In genomic region chr4:150038533-150038932, GRCm38 (mm10) we compare ENCODE assay signal across 27 mouse cellular contexts.
"Had no signal": no experiment of that assay in that cellular context is flagged by ENCODE, and none has a peak within 500 bp of the region (broad histone marks: within the 10 kb centered on the region; RNA-seq: fewer than 3 reads in every experiment).

No protein-coding gene starts in this region.

- H3K9me3 ChIP-seq: heart, embryonic 13.5 days; heart, embryonic 15.5 days; hindbrain, embryonic 12.5 days; hindbrain, embryonic 13.5 days; hindbrain, embryonic 15.5 days; intestine, embryonic 15.5 days; kidney, embryonic 15.5 days had no signal

- H3K4me3 ChIP-seq: heart, embryonic 12.5 days; heart, embryonic 13.5 days; heart, embryonic 15.5 days; hindbrain, embryonic 10.5 days; hindbrain, embryonic 12.5 days; hindbrain, embryonic 13.5 days; hindbrain, embryonic 15.5 days; intestine, embryonic 15.5 days; kidney, embryonic 15.5 days; layer of hippocampus, adult 2 months; left cerebral cortex, adult 2 months had no signal

- DNase-seq: heart, postnatal 10 days; heart, postnatal 14 days; heart, postnatal 36 days; heart, postnatal 4 days; kidney, adult 11 months; kidney, adult 18-20 months; kidney, adult 2 months; kidney, adult 8-10 months; kidney, adult 9 months; kidney, postnatal 10 days; kidney, postnatal 14 days; kidney, postnatal 25 days; kidney, postnatal 36 days; kidney, postnatal 4 days; layer of hippocampus, adult 9-11 months; layer of hippocampus, postnatal 36 days had no signal

- H3K36me3 ChIP-seq: heart, embryonic 12.5 days; heart, embryonic 13.5 days; heart, embryonic 15.5 days; hindbrain, embryonic 10.5 days; hindbrain, embryonic 12.5 days; hindbrain, embryonic 13.5 days; hindbrain, embryonic 15.5 days; intestine, embryonic 15.5 days; kidney, embryonic 15.5 days had no signal
